Mouse (Mus musculus) neural tube, embryonic 10.5 days (tissue): ENCODE results near the gene Usp53.

Source experiments
- DNase-seq: peaks from one replicate; pipeline ENCODE4 v3.0.0-alpha.2; 2017; ENCODE audit warnings: low spot score; ENCODE audit errors: extremely low spot score

Gene Usp53

GRCm38 (mm10) chr3:122984249-122985182 lies at the start of gene Usp53:
Usp53 (minus strand) TSS chr3:122984510.
- DNase-seq = peak; percentile 97

GRCm38 (mm10) chr3:123033804-123034203 lies 49.5 kb upstream of the Usp53 start:
- DNase-seq = no peak

- no peak for DNase-seq
Measured at GRCm38 (mm10) chr3:123025634-123026033, 41.3 kb upstream of the Usp53 start.

GRCm38 (mm10) chr3:123024496-123025234 lies 40.4 kb upstream of the Usp53 start:
- DNase-seq = no peak

GRCm38 (mm10) chr3:123018792-123019191 lies 34.5 kb upstream of the Usp53 start:
- DNase-seq = no peak

- DNase-seq = no peak
Measured at GRCm38 (mm10) chr3:123013476-123013875, 29.2 kb upstream of the Usp53 start.

- no peak for DNase-seq
Measured at GRCm38 (mm10) chr3:123009417-123009816, 25.1 kb upstream of the Usp53 start.

- no peak for DNase-seq
Measured at GRCm38 (mm10) chr3:123007386-123007785, 23.1 kb upstream of the Usp53 start.

GRCm38 (mm10) chr3:123001053-123001452 lies 16.7 kb upstream of the Usp53 start:
- DNase-seq = no peak

- no peak for DNase-seq
Measured at GRCm38 (mm10) chr3:122998511-122998910, 14.2 kb upstream of the Usp53 start.

- DNase-seq = no peak
Measured at GRCm38 (mm10) chr3:122996968-122997367, 12.7 kb upstream of the Usp53 start.

GRCm38 (mm10) chr3:122986906-122987305 lies 2.6 kb upstream of the Usp53 start:
- no peak for DNase-seq

GRCm38 (mm10) chr3:122986386-122986785 lies 2.1 kb upstream of the Usp53 start:
- no peak for DNase-seq

GRCm38 (mm10) chr3:122985183-122985944 lies 1.1 kb upstream of the Usp53 start:
- peak; percentile 29 for DNase-seq

- DNase-seq = no peak
Measured at GRCm38 (mm10) chr3:122983849-122984248, 461 bp downstream of the Usp53 start.

- no peak for DNase-seq
Measured at GRCm38 (mm10) chr3:122975964-122976363, 8.3 kb downstream of the Usp53 start.

- no peak for DNase-seq
Measured at GRCm38 (mm10) chr3:122975363-122975762, 8.9 kb downstream of the Usp53 start.

- DNase-seq = no peak
Measured at GRCm38 (mm10) chr3:122974833-122975232, 9.5 kb downstream of the Usp53 start.

GRCm38 (mm10) chr3:122972126-122972822 lies 12.0 kb downstream of the Usp53 start:
- DNase-seq = no peak

GRCm38 (mm10) chr3:122968391-122968790 lies 15.9 kb downstream of the Usp53 start:
- no peak for DNase-seq

GRCm38 (mm10) chr3:122964301-122964700 lies 20.0 kb downstream of the Usp53 start:
- no peak for DNase-seq
